Mouse (Mus musculus): ENCODE results near the gene Rgmb.

The Rgmb gene

DNA sequence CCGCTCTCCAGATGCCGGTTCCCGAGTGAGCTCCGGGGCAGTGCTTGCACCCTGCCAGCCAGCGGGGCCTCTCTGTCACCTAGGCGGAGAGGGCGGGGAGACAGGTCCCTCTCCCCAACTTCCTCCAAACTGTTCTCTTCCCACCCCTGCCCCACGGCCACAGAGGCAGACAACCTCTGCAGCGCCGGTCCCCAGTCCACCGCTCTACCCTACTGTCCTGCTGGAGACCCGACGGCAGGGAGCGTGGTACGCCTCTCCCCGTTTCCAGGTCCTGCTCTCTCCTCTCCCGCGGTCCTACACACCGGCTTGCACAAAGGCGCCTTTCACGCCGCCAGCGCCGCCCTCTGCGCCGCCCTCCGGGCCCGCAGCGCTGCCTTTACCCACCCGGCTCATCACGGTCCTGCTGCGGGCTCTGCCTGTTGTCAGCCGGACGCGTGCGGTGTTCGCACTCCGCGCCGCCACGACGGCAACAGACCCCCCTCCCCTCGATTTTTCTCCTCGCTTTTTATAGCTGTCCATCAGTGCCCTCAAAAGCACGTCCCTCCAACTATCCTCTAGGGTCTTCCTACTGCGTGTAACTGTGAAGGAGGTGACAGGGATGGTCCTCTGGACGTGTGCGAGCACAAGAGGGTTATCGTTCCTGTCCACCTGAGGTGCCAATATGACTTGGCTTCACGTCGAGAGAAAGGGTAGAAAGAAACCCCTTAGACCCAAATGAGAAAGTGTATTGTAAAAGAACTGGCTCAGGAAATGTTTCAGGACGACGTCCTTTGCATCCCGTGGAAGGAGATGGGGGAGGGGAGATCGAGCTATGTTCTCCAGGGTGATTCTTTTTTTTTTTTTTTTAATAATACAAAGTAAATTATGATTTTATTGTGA, at the start of gene Rgmb:
Gene Rgmb, minus strand, starts transcription at position 274 of the 879 bp plus-strand sequence.
- no peak for DNase-seq

DNA sequence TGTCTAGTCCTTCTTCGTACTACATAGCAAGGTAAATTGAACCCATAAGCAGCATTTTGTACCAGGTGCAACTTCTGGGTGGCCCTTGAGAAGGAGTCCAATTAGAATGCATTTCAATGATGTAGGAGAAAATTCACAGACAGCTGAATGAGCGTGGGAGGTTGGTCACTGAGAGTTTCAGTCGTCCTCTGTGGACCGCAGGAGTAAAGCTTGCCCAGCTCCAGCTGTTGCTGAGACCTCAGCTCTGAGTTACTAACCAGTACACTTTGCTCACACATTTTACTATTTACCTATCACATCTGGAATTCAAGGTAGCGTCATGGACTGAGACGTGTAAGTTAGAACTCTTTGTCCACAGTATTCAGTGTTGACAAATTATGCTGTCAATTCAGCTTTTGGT, 43.9 kb upstream of the Rgmb start:
- no peak for DNase-seq

DNA sequence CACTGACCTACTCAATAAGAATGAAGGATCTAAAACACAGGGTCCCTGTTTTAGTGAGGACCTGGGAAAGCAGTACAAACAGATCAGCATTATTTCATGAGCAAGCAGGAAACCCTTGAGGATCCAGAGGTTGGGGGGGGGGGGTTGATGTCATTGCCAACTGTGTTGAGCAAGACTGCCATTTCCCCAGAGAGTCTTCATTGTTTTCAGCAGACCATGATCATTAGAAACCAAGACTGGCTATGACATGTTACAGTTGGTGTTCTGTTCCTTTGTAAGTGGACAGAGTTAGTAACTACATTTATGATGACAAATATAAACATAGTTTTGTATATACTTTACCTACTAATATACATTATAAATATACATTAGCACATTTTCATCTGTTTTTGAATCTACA, 41.3 kb upstream of the Rgmb start:
- no peak for DNase-seq

DNA sequence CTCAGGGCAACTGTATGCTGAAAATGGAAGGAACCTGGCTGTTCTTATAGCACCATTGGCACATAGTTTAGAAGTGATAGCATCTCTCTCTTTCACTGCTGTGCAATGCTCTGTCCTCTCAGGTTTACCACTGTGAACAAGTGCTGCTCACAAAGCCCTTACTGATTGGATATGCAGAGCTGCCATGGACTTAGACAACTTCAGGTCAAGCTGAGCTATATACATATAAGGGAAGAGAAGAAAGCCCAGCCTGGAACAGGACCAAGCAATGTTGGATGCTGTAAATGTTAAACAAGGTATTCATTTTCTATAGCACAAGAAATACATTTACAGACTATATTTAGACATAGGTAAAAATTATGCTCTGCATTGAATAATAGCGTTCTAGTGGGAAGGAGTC, 34.4 kb upstream of the Rgmb start:
- no peak for DNase-seq

DNA sequence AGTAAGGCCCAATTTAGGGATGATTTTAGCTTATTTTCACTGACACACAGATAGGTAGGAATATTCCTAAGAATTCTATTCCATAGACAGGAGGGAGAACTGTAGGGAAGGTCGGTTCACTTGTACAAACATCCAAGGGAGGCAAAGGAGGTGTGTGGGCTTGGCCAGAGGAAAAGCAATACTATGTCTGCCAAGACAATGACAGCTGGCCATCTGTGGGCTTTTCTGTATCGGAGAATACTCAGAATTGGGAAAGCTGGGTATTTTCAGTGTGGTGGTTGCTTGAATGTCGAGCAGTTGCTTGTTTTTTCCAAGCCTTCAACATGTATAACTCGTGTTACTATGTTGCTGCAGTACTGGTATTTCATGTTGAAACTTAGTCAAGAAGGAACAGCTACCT, 31.5 kb upstream of the Rgmb start:
- no peak for DNase-seq

DNA sequence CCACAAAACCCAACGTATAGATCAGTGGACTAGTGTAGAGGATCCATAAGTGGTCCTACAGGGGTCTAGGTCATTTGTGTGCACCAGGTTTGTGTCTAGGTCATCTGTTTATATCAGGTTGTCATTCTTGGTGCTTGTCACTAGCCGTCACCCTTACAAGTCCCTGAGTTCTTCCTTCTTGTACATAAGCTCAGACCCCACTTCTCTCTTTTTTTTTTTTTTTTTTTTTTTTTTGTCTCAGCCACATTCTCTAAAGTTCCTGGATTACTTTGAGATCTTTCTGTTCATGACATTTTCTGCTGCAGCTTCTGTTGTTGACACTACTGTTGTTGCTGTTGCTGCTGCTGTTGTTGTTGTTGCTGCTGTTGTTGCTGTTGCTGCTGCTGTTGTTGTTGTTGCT, 22.3 kb upstream of the Rgmb start:
- no peak for DNase-seq

DNA sequence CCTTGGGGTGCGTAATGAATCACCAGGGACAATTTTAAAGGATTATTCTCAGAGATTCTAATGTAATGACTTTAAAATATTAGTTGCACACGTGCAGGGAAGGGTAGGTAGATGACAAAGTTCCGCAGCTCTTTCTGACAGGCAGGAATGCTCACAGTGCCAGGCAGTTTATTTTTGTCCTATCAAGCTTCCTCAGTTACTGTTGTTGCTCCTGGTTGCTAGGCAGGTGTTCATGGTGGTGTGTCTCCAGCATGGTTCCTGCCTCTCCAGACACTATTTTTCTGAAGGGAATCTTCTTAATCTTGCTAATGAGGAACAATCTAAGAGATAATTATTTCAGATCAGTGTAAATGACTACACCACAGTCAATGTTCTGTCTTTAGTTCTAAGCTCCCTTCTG, 19.7 kb upstream of the Rgmb start:
- no peak for DNase-seq

DNA sequence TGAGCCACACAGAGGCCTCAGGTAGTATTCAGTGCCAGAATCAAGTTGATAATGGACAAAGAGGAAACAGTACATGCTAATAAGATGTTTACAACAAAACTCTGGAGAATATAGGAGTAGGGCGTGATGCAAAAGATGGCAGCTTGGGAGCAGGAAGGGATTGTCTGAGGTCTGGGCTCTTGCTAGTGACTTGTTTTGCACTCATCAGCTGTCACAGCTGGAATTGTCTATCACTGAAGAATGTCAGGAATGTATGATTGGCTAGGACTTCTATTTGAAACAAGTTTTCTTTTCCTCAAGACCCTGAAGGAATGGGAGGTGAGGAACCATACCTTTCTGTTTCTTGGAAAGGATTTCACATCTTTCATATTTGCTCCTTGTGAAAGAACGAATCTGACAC, 10.6 kb upstream of the Rgmb start:
- DNase-seq = no peak

DNA sequence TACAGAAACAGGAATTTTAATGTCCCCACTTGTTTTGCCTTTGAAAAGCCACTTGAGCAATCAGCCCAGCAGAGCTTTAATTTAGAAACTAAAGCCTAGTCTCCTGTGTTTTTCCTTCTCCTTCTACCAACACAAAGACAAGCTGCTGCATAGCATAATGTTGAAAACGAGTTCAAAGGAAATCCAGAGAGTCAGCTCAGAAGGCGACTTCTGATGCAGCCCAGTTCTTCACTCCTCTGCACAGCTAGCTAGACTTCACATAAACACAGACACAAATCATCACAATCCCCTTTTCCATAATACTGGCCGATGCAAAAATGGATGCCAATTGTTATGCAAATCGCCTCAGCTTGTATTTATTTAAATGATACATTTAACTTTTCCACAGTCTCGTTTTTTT, 1.6 kb upstream of the Rgmb start:
- DNase-seq = no peak

DNA sequence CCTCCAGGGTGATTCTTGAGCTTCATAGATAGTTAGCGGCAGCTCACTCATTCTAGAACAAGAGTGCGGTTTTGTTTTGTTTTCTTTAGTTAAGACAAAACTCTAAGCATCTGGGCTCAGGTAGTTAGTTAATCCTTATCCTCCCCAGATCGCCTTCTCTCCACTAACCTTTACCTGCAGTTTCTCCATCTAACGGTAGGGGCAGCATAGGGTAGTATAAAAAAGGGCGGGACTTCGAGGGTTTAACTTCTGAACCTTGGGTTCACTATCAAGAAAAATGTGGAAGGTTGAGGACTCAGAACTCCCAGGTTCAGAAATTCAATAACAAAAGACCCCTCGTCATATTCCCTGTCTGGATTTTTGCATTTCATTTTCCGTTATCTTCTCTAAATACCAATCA, 971 bp upstream of the Rgmb start:
- DNase-seq = peak; percentile 67

DNA sequence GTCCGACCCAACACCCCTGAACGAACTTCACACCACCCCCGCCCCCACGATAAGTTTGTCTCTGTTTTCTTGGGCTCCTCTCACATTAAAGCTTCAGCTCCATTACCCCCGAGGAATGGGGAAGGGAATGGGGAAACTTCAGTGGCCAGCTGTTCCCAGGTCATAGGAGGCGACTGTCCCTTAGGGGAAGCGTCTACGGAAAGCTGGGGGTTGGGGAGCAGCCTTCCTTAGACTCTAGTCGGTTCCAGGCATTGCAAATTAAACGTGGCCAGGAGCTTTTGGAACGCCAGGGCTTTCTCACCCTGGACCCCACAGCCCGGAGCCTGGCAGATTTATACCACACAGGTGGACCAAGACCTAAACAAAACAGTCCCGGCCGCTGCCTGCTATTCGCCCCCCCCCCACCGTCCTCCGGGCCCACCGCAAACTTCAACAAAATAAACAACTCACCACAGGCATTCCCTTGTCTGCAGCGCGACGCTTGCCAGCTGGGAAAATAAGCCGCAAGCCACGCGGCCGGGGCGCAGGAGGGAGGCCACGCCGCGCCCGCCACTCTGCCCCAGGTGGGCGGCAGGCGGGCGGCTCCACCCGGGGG, 571 bp downstream of the Rgmb start:
- DNase-seq = no peak

DNA sequence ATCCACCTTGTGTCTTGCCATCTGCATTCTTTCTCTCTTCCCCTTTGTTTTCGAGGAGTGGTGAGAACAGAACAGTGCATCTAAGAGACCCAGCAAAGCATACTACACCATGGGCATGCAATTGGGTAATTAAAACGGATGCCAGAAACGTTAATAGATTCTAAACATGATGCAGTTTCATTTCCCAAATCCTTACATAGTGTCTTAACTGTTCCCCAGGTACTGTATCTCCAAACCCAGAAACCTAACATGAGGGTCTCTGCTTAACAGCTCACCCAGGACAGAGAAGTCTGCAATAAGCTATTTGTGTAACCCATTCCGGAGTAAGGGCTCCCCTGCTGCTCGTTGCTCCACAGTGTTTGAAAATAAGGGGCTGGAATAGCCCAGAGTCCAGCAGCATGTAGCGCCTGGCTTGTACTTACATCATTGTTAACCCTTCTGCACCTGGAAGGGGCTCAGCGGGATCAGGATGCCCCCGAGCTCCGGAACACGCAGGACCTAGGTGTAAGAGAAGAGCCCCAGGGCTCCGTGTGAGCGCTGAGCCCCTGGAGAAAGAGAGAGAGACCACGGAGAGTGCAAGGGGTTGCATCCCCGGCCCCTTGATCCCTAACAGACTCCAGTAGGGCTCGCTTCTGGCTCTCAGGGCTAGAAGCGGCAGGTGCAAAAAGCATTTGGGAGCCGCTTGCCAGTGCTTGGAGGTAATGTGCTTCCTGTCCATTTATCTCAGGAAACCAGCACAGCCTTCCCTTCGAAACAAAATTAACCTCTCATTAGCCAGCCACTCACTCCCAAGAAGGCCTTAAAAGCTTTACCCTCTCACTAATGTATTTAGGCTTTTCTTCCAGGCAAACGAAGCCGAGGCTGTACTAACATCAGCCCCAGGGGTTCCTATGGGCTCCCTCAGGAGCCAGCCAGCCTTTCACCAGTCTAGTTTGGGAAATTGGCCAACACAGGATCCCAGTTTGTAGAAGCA, 1.4 kb downstream of the Rgmb start:
- no peak for DNase-seq

DNA sequence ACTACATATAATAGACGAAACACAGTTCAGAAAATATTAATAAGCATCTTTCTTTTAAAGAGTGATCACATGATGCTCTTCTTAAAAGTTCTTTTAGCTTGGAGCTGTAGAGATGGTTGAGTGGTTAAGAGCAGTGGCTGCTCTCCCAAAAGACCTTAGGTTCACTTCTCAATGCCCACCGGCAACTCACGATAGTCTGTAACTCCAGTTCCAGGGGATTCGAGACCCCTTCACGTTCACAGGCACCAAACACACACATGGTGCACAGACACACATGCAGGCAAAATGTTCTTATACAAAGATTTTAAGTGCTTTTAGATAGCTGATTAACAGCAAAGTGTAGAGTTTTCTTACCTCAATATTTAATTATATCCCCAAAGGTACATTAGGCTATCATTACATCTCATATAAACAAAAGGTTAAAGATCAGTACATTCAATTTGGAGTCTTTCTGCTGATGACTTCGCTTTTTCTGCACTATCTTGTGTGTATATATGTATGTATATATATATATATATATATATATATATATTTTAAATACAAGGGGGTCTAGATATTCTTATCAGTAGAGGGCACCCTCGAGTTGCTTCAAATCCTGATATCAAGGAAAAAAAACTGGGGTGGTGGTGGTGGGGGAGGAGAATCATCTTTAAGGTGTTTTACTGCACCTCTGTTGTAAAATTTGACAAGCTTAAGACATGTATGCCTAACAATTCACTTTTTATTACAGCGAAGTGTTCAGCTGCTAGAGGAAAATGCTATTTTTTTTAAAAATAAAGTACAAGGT, 2.5 kb downstream of the Rgmb start:
- DNase-seq = no peak

DNA sequence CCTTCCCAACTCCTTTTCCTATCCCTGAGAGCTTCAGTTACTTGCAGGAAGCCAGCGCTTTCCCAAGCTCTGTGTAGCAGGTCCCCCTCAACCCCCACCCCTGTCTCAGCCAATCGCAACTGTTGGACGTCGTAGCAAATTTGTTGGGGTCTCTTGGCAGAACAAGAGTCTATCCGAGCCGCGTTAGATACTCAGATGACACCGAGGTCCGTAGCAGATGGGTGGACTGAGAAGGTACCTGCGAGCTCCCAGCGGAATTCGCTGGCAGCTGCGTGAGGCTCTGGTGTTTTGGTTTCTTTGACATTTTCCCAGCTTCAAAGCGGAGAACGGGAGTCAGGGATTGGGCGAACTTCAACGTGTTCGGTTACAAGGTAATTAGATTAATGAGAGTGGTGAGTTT, 3.9 kb downstream of the Rgmb start:
- no peak for DNase-seq

DNA sequence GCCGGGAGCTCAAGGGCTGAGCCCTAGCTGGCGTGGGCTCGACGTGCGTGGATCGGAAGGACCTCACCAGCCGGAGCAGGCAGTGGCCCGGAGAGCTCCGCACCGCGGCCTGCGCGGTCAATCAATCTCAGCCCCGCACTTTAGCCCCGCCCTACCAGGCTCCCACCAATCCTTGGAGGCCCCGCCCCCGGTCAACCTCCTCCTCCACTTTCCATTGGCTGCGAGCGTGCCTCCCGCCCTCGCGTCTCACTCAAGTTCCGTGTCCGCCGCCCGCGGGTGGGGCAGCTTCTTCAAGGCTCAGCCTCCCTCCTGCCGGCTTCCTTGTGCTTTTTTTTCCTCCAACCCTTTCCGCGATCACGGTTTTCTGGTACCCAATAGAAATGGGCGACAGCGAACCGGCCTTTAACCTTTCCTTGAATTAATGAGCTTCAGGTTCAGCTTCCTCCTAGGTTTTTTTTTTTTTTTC, 4.4 kb downstream of the Rgmb start:
- DNase-seq = peak; percentile 100

DNA sequence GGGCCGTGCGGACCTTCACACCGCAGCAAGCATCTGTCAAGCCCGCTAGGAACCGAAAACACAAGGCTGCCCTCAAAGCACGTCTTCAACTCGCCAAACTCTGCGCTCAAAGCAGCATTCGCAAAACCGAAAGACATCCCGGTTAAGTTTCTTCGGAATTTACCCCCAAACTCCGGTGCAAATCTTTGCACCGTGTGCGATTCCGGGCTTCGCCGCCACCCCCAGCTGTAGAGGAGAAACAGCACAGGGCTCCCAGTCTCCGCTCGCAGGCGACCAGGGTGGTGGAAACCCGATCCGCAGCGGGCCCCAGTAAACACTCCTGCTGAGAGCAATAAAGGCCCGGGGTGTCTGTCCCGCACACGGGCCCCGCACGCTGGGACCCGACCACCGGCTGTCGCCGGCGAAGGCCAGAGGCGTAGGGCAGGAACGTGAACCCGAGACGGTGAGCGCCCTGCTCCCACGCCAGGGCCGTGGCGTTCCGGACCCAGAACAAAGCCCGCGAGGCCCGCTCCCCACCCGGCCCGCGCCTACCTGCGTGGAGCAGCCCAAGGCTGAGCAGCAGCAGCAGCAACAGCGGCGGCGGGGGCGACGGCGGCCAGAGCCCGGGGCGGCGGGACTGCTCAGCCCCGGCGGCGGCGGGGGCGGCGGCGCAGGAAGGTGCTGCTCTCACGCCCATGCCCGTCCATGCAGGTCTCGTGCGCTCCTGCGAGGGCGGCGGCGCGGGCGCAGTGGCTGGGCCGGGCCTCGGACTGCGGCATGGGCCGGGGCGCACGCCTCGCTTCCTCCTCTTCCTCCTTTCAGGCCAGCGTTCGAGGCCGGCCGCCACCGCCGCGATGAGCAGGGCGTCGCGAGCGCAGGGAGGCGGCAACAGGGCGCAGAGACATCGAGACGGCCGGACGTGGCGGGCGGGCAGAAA, 5.1 kb downstream of the Rgmb start:
- DNase-seq = no peak

DNA sequence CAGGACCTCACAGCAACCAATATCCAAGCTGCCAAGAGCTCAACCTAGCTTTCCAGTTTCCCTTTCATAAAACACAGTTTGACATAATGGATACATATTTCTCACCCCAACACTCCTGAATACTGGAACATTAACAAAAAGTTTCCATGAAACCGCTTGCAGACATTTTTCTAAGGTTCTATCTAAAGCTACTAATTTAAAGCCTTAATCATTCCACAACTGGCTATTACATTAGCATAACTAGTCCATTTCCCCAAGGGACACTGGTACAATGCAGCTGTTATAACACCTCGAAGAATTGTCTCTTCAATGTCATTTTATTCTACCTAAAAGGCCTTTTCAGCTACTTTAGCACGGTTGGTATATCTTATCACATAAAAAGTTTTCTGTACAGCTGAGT, 6.0 kb downstream of the Rgmb start:
- DNase-seq = no peak

DNA sequence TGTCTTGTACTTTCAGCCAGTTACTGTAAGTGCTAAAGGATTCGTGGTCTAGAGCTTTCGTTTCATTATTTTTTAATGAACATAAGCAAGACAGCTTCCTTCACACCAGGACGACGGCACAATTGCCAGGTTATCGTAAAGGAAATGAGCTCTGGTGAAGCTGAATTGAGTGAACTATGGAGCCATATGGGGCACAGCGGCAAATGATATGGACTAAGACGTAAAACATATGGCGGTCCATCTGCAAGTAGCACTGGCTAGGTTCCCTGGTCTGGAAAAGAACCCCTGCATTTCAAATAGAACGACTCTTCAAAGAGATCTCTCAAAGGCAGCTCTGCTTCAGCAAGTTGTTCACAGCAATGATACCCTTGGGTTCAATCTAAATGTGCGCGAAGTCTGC, 6.5 kb downstream of the Rgmb start:
- DNase-seq = no peak

DNA sequence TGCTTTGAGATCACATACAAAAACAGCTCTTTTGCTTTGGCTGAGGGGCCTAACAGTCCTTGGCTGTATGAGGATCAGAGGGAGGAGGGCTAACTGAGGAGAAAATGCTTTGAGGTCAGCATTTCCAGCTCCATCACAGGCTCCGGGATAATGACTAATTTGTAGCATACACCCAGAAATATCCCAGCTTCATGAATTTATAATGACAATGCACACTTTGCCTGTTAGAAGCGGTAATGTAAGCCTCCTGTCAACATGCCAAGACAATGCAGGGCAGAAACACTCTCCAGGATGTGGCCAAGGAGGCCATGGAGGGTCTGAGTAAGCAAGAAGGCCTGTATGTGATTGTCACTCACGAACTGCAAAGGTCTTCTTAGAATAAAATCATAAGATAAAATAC, 7.0 kb downstream of the Rgmb start:
- DNase-seq = no peak

DNA sequence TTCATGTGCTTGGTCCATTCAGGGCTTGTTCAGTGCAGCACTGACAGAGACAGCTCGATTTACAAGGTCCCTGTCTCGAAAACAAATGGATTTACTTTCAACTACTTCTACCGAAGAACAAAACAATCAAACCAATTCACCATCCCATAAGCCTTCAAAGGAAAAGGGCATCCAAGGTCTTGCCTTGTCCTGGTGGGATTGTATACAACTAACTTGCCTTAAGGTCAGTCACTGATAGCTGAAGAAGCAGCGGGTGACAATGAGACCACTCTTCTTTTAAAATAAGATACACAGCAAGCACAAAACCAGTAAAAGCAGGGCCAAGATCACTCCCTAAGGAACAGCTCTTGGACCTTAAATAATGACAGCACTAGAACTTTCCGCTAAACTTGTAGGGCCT, 7.6 kb downstream of the Rgmb start:
- DNase-seq = no peak

DNA sequence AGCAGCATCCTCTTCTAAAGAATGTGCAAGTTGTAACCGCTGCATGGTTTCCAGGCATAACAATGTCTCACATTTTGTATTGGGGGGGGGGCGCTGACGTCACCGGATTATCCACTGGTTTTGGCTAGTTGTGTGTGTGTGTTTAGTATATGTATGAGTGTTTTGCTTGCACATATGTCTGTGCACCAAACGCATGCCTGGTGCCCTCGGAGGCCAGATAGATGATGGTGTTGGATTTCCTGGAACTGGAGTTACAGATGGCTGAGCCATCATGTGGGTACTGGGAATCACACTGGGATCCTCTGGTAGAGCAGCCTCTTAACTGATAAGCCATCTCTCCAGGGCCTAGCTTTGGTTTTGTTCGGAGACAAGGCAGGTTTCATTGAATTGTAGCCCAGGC, 8.5 kb downstream of the Rgmb start:
- no peak for DNase-seq

DNA sequence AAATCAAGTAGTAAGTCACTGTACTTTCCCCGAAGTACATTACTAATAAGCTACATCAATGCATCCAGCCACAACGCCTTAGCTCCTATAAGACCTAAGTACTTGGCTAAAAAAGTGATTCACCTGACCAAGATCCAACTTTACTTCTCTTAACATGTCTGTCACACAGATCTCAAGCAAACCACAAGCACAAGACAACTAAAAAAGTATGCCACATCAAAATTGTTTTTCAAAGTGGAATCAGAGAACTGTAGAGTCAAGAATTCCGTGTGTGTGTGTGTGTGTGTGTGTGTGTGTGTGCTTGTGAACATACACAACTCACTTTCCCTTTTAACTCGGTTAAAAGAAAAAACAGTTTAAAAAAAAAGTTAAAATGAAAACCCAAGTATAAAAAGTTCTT, 9.1 kb downstream of the Rgmb start:
- no peak for DNase-seq

All from lung, postnatal 14 days (tissue).